Mouse (Mus musculus) forebrain, embryonic 11.5 days (tissue): ENCODE results near the gene Lrig1. TPM values are rescaled to one million over a fixed set of nuclear protein-coding genes. Genes with fewer than 3 reads are reported as not detected.

Experiments
- ATAC-seq: fragments of 200-750 bp; cut with Nextera tagmentation; replicated peaks from 2 replicates; pipeline ENCODE4 v1.8.0; 2017; ENCODE audit warnings: moderate TSS enrichment; ENCODE audit not compliant: low FRiP score
- DNase-seq: peaks from one replicate; pipeline ENCODE4 v3.0.0-alpha.2; 2017; ENCODE audit warnings: low spot score
- H3K27ac ChIP-seq: fragments of 300-500 bp; sonication (generic); 2 replicates; pipeline ENCODE4 v1.5.1; 2014; ENCODE audit warnings: low read depth, low read length
- H3K27me3 ChIP-seq: fragments of 300-500 bp; sonication (generic); 2 replicates; pipeline ENCODE4 v1.6.1; 2014; ENCODE audit warnings: mild to moderate bottlenecking, low read length, mixed read lengths; ENCODE audit not compliant: control insufficient read depth, insufficient read depth
- H3K36me3 ChIP-seq: fragments of 300-500 bp; sonication (generic); 2 replicates; pipeline ENCODE4 v1.6.1; 2014; ENCODE audit warnings: mild to moderate bottlenecking, low read length, moderate library complexity, mixed read lengths; ENCODE audit not compliant: control insufficient read depth, insufficient read depth
- H3K4me1 ChIP-seq: fragments of 300-500 bp; sonication (generic); replicated peaks from 2 replicates; pipeline ENCODE4 v1.6.1; 2014; ENCODE audit warnings: low read length, mixed read lengths; ENCODE audit not compliant: control insufficient read depth, insufficient read depth
- H3K4me2 ChIP-seq: fragments of 300-500 bp; sonication (generic); 2 replicates; pipeline ENCODE4 v1.6.1; 2014; ENCODE audit warnings: low read depth, mild to moderate bottlenecking, low read length, moderate library complexity, mixed read lengths; ENCODE audit not compliant: severe bottlenecking
- H3K4me3 ChIP-seq: fragments of 300-500 bp; sonication (generic); 2 replicates; pipeline ENCODE4 v1.5.1; 2014; ENCODE audit warnings: low read depth, low read length
- H3K9ac ChIP-seq: fragments of 300-500 bp; sonication (generic); 2 replicates; pipeline ENCODE4 v1.6.1; 2014; ENCODE audit warnings: low read length
- H3K9me3 ChIP-seq: fragments of 300-500 bp; sonication (generic); 2 replicates; pipeline ENCODE4 v1.6.1; 2016; ENCODE audit warnings: low read length, mixed read lengths; ENCODE audit not compliant: control insufficient read depth
- WGBS: fragments of 180-500 bp; shearing (Covaris S2); extraction: QIAGEN DNeasy Blood & Tissue Kit; methylation state at CpG from one replicate; pipeline ENCODE4 v1.1.7; 2014; 5-methylcytosine and 5-hydroxymethylcytosine counted together
- polyA plus RNA-seq: library from polyadenylated mRNA; unstranded; fragments of >200 nt; fragmentation: Nextera tagmentation; extraction: Ambion mirVana; gene quantifications from 2 replicates; pipeline ENCODE4 v1.2.1, GENCODE M21; 2014

Gene Lrig1
- polyA plus RNA-seq, 1 experiment from 2014 or later, result 21.7 TPM

GRCm38 (mm10) chr6:94645723-94646122 lies 54.2 kb downstream of the Lrig1 start:
- DNase-seq, result no peak
- ATAC-seq, result no peak
- Histone ChIP-seq H3K36me3 (no peaks in the 10 kb centered on the region), H3K9me3 (no peaks in the 10 kb centered on the region), H3K4me2 (no peak overlapping the region), H3K27ac (no peak overlapping the region), H3K27me3 (no peaks in the 10 kb centered on the region), H3K4me3 (no peak overlapping the region), H3K9ac (no peak overlapping the region), H3K4me1 (peaks cover 19% of the 10 kb centered on the region)
- 57% methylated on average over 4 of the region's 4 CpGs for WGBS

- no peak overlapping the region for H3K27ac ChIP-seq
- no peak for DNase-seq
- WGBS, result 79% methylated on average over 3 of the region's 3 CpGs
- no peaks in the 10 kb centered on the region for H3K36me3 ChIP-seq
- no peak overlapping the region for H3K9ac ChIP-seq
- peaks cover 18% of the 10 kb centered on the region for H3K4me1 ChIP-seq
- no peaks in the 10 kb centered on the region for H3K27me3 ChIP-seq
- H3K4me2 ChIP-seq, result no peak overlapping the region
- no peaks in the 10 kb centered on the region for H3K9me3 ChIP-seq
- no peak for ATAC-seq
- H3K4me3 ChIP-seq, result no peak overlapping the region
Measured at GRCm38 (mm10) chr6:94644641-94645040, 55.3 kb downstream of the Lrig1 start.

GRCm38 (mm10) chr6:94643989-94644388 lies 56.0 kb downstream of the Lrig1 start:
- no peaks in the 10 kb centered on the region for H3K9me3 ChIP-seq
- no peak overlapping the region for H3K27ac ChIP-seq
- H3K4me2 ChIP-seq, result no peak overlapping the region
- no peaks in the 10 kb centered on the region for H3K36me3 ChIP-seq
- no peak overlapping the region for H3K9ac ChIP-seq
- no peak for ATAC-seq
- no peaks in the 10 kb centered on the region for H3K27me3 ChIP-seq
- peaks cover 18% of the 10 kb centered on the region for H3K4me1 ChIP-seq
- 82% methylated on average over 2 of the region's 2 CpGs for WGBS
- no peak for DNase-seq
- no peak overlapping the region for H3K4me3 ChIP-seq

- H3K4me1 ChIP-seq, result peaks cover 2% of the 10 kb centered on the region
- no peak for ATAC-seq
- no peak overlapping the region for H3K4me3 ChIP-seq
- no peaks in the 10 kb centered on the region for H3K27me3 ChIP-seq
- 78% methylated on average over 1 of the region's 1 CpGs for WGBS
- no peak overlapping the region for H3K4me2 ChIP-seq
- no peaks in the 10 kb centered on the region for H3K9me3 ChIP-seq
- no peak overlapping the region for H3K9ac ChIP-seq
- no peak for DNase-seq
- no peaks in the 10 kb centered on the region for H3K36me3 ChIP-seq
- H3K27ac ChIP-seq, result no peak overlapping the region
Measured at GRCm38 (mm10) chr6:94642048-94642447, 57.9 kb downstream of the Lrig1 start.

GRCm38 (mm10) chr6:94640297-94640696 lies 59.7 kb downstream of the Lrig1 start:
- no peaks in the 10 kb centered on the region for H3K9me3 ChIP-seq
- no peaks in the 10 kb centered on the region for H3K27me3 ChIP-seq
- H3K4me2 ChIP-seq, result no peak overlapping the region
- no peak for ATAC-seq
- no peak for DNase-seq
- no peak overlapping the region for H3K27ac ChIP-seq
- no peaks in the 10 kb centered on the region; the same call in 1 of the 2 replicates for H3K4me1 ChIP-seq
- H3K9ac ChIP-seq, result no peak overlapping the region
- H3K4me3 ChIP-seq, result no peak overlapping the region
- WGBS, result 57% methylated on average over 7 of the region's 7 CpGs
- H3K36me3 ChIP-seq, result no peaks in the 10 kb centered on the region

GRCm38 (mm10) chr6:94637024-94637434 lies 62.9 kb downstream of the Lrig1 start:
- H3K4me3 ChIP-seq, result no peak overlapping the region
- ATAC-seq (no peak), DNase-seq (no peak)
- no peak overlapping the region for H3K9ac ChIP-seq
- H3K36me3 ChIP-seq, result no peaks in the 10 kb centered on the region
- no peak overlapping the region; the same call in 1 of the 2 replicates for H3K27ac ChIP-seq
- no peaks in the 10 kb centered on the region for H3K27me3 ChIP-seq
- H3K4me2 ChIP-seq, result no peak overlapping the region
- no peaks in the 10 kb centered on the region for H3K9me3 ChIP-seq
- 74% methylated on average over 5 of the region's 5 CpGs for WGBS
- no peaks in the 10 kb centered on the region; the same call in 1 of the 2 replicates for H3K4me1 ChIP-seq

- DNase-seq (no peak), ATAC-seq (no peak)
- Histone ChIP-seq H3K4me1 (peaks cover 13% of the 10 kb centered on the region), H3K9me3 (no peaks in the 10 kb centered on the region), H3K27ac (no peak overlapping the region), H3K27me3 (no peaks in the 10 kb centered on the region), H3K4me2 (no peak overlapping the region), H3K4me3 (no peak overlapping the region), H3K36me3 (no peaks in the 10 kb centered on the region), H3K9ac (no peak overlapping the region)
- WGBS, result 50% methylated on average over 1 of the region's 1 CpGs
Measured at GRCm38 (mm10) chr6:94635343-94635742, 64.6 kb downstream of the Lrig1 start.

- DNase-seq (no peak), ATAC-seq (no peak)
- H3K4me1 ChIP-seq, result peaks cover 13% of the 10 kb centered on the region
- peaks cover 2% of the 10 kb centered on the region; the same call in 1 of the 2 replicates for H3K36me3 ChIP-seq
- no peak overlapping the region for H3K9ac ChIP-seq
- H3K27ac ChIP-seq, result no peak overlapping the region
- no peak overlapping the region for H3K4me3 ChIP-seq
- H3K4me2 ChIP-seq, result no peak overlapping the region
- 73% methylated on average over 9 of the region's 9 CpGs for WGBS
- no peaks in the 10 kb centered on the region for H3K27me3 ChIP-seq
- H3K9me3 ChIP-seq, result no peaks in the 10 kb centered on the region
Measured at GRCm38 (mm10) chr6:94634710-94635109, 65.2 kb downstream of the Lrig1 start.

- peaks cover 2% of the 10 kb centered on the region; the same call in 1 of the 2 replicates for H3K36me3 ChIP-seq
- H3K9me3 ChIP-seq, result no peaks in the 10 kb centered on the region
- 89% methylated on average over 4 of the region's 4 CpGs for WGBS
- H3K4me3 ChIP-seq, result no peak overlapping the region
- H3K27ac ChIP-seq, result no peak overlapping the region
- no peak overlapping the region for H3K9ac ChIP-seq
- H3K4me1 ChIP-seq, result peaks cover 13% of the 10 kb centered on the region
- H3K27me3 ChIP-seq, result no peaks in the 10 kb centered on the region
- no peak overlapping the region for H3K4me2 ChIP-seq
- DNase-seq (no peak), ATAC-seq (no peak)
Measured at GRCm38 (mm10) chr6:94634274-94634673, 65.7 kb downstream of the Lrig1 start.
